Mouse (Mus musculus) limb, embryonic 12.5 days (tissue): Measurements from ENCODE around the gene Itpr1. TPM values are rescaled to one million over a fixed set of nuclear protein-coding genes. Genes with fewer than 3 reads are reported as not detected.

Experiments
- ATAC-seq: fragments of 200-750 bp; cut with Nextera tagmentation; 2 replicates; pipeline ENCODE4 v1.8.0; 2017; ENCODE audit warnings: low read depth, moderate TSS enrichment; ENCODE audit not compliant: insufficient number of reproducible peaks, insufficient read depth, low FRiP score, low TSS enrichment
- H3K27ac ChIP-seq: fragments of 300-500 bp; sonication (generic); 2 replicates; pipeline ENCODE4 v1.5.1; 2016; ENCODE audit warnings: mild to moderate bottlenecking, moderate library complexity
- H3K27me3 ChIP-seq: fragments of 300-500 bp; sonication (generic); 2 replicates; pipeline ENCODE4 v1.6.1; 2016; ENCODE audit warnings: mild to moderate bottlenecking, moderate library complexity
- H3K36me3 ChIP-seq: fragments of 300-500 bp; sonication (generic); 2 replicates; pipeline ENCODE4 v1.6.1; 2016; ENCODE audit warnings: mild to moderate bottlenecking, moderate library complexity
- H3K4me1 ChIP-seq: fragments of 300-500 bp; sonication (generic); replicated peaks from 2 replicates; pipeline ENCODE4 v1.6.1; 2016
- H3K4me2 ChIP-seq: fragments of 300-500 bp; sonication (generic); 2 replicates; pipeline ENCODE4 v1.6.1; 2016; ENCODE audit warnings: mild to moderate bottlenecking, moderate library complexity
- H3K4me3 ChIP-seq: fragments of 300-500 bp; sonication (generic); replicated peaks from 2 replicates; pipeline ENCODE4 v1.5.1; 2016; ENCODE audit warnings: mild to moderate bottlenecking
- H3K9ac ChIP-seq: fragments of 300-500 bp; sonication (generic); replicated peaks from 2 replicates; pipeline ENCODE4 v1.6.1; 2016; ENCODE audit warnings: mild to moderate bottlenecking, moderate library complexity
- H3K9me3 ChIP-seq: fragments of 300-500 bp; sonication (generic); 2 replicates; pipeline ENCODE4 v1.6.1; 2016; ENCODE audit warnings: mild to moderate bottlenecking, moderate library complexity
- WGBS: fragments of 180-500 bp; shearing (Covaris S2); methylation state at CpG from one replicate; pipeline ENCODE4 v1.1.7; 2016; 5-methylcytosine and 5-hydroxymethylcytosine counted together
- polyA plus RNA-seq: library from polyadenylated mRNA; unstranded; fragments of >200 nt; fragmentation: Nextera tagmentation; extraction: Ambion mirVana; gene quantifications from 2 replicates; pipeline ENCODE4 v1.2.1, GENCODE M21; 2016

The Itpr1 gene
- polyA plus RNA-seq, 1 experiment from 2014 or later = 10.4 TPM

DNA sequence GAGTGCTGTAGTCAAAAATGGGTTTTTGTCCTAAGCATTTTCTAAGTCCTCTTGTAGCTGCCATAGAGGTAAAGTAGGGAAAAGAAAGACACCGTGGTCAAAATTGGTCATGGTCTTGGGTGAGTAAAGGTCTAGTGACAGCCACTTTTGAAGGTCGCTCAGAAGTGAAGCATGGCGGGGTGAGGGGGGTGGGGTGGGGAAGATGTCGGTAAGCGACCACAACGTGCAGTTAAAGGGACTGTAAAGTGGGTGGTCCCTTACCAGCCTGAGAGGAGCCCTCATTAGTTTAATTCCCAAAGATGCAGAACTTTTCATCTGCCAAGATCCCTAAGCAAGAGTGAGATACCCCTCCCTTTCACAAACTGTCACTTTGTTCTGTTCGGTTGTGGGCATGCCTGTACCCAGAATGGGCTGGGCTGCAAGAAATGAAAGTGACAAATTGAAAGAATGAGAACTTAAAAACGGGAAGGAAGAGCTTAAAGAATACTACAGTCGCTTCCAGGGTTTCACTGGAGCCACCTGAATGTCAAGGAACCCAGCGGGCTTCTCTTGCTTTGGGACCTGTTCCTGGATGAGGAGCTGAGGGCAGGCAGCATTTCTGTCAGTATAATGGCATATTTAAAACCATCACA, 1.5 kb downstream of the Itpr1 start:
- no peak for ATAC-seq
- no peaks in the 10 kb centered on the region for H3K9me3 ChIP-seq
- no peaks in the 10 kb centered on the region for H3K27me3 ChIP-seq
- peaks cover 20% of the 10 kb centered on the region for H3K4me1 ChIP-seq
- peak overlapping the region; percentile 72 for H3K4me3 ChIP-seq
- H3K36me3 ChIP-seq = no peaks in the 10 kb centered on the region
- H3K9ac ChIP-seq = peak overlapping the region; percentile 62; the same call in 1 of the 2 replicates
- WGBS = 14% methylated on average over 10 of the region's 10 CpGs
- peak overlapping the region; percentile 78 for H3K4me2 ChIP-seq
- H3K27ac ChIP-seq = no peak overlapping the region

DNA sequence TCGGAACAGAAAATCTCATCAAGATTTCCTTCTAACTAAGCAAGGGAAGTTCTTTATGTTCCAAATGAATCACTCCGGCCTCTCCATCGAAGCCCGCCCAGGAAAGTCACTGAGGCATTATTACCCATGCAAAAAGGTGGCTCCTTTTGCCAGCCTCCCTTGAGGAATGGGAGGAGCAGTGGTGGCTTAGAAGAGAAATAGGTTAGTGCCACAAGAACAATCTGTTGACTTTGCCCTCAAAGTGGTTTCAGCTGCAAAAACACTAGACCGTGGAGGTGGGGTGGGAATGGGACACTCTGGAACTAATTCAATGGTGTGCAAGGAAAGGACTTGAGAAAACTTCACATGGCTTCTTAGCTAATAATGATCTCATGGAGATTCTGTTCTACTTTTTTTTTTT, 3.2 kb downstream of the Itpr1 start:
- 81% methylated on average over 5 of the region's 5 CpGs for WGBS
- no peaks in the 10 kb centered on the region for H3K9me3 ChIP-seq
- no peaks in the 10 kb centered on the region for H3K27me3 ChIP-seq
- H3K4me2 ChIP-seq = no peak overlapping the region
- peaks cover 20% of the 10 kb centered on the region for H3K4me1 ChIP-seq
- no peak overlapping the region for H3K9ac ChIP-seq
- H3K4me3 ChIP-seq = no peak overlapping the region
- ATAC-seq = no peak
- H3K27ac ChIP-seq = no peak overlapping the region
- no peaks in the 10 kb centered on the region for H3K36me3 ChIP-seq

- no peak for ATAC-seq
- no peaks in the 10 kb centered on the region for H3K9me3 ChIP-seq
- H3K9ac ChIP-seq = no peak overlapping the region
- H3K4me1 ChIP-seq = peaks cover 13% of the 10 kb centered on the region
- no peaks in the 10 kb centered on the region for H3K27me3 ChIP-seq
- no peaks in the 10 kb centered on the region for H3K36me3 ChIP-seq
- 93% methylated on average over 8 of the region's 8 CpGs for WGBS
- no peak overlapping the region for H3K4me2 ChIP-seq
- H3K4me3 ChIP-seq = no peak overlapping the region
- no peak overlapping the region for H3K27ac ChIP-seq
Observed at GRCm38 (mm10) chr6:108216832-108217231, 3.9 kb downstream of the Itpr1 start.

GRCm38 (mm10) chr6:108217987-108218386, 5.1 kb downstream of the Itpr1 start:
- H3K36me3 ChIP-seq = no peaks in the 10 kb centered on the region
- no peak overlapping the region for H3K4me2 ChIP-seq
- H3K27me3 ChIP-seq = no peaks in the 10 kb centered on the region
- H3K27ac ChIP-seq = no peak overlapping the region
- 85% methylated on average over 3 of the region's 3 CpGs for WGBS
- no peak overlapping the region for H3K4me3 ChIP-seq
- no peak for ATAC-seq
- no peaks in the 10 kb centered on the region for H3K9me3 ChIP-seq
- H3K4me1 ChIP-seq = peaks cover 10% of the 10 kb centered on the region; the same call in 1 of the 2 replicates
- H3K9ac ChIP-seq = no peak overlapping the region

DNA sequence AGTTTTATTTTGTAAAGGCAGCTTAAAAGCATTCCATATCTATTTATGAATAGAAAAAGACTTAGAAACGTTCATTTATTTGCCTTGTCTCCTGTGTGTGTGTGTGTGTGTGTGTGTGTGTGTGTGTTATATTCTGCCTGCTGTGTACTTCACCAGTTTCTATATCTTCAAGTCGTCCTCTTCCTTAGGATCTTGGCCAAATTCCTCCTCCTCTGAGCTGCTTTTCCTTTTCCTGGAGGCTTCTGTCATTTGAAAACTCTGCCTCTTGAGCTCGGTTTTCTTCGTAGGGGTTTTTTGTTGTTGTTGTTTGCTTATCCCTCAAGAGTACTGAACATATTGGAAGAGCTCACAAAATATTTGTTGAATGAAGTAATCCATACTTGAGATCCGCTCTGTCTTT, 9.5 kb downstream of the Itpr1 start:
- ATAC-seq = no peak
- Histone ChIP-seq H3K4me3 (no peak overlapping the region), H3K27ac (no peak overlapping the region), H3K4me1 (peaks cover 9% of the 10 kb centered on the region), H3K4me2 (no peak overlapping the region), H3K9me3 (no peaks in the 10 kb centered on the region), H3K9ac (no peak overlapping the region), H3K36me3 (no peaks in the 10 kb centered on the region), H3K27me3 (no peaks in the 10 kb centered on the region)
- WGBS = 65% methylated on average over 5 of the region's 5 CpGs

DNA sequence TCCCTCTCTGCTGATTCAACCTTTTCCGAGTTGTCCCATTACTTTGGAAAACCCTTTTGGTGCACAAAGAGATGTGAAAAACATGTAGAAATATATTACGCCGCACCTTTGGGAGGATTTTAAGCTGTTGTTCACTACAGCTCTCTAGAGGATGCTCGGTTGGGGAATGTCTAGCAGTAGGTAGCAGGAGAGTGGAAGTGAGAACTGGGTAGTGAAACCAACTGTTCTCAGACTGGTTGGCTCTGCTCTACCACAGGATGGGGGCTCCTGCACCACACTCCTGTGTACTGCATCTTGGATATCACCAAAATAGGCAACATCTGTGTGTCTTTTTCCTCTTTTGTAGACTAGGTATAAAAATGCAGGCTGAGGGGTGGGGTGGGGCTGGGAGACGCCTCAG, 10.0 kb downstream of the Itpr1 start:
- H3K36me3 ChIP-seq = no peaks in the 10 kb centered on the region
- peaks cover 9% of the 10 kb centered on the region for H3K4me1 ChIP-seq
- no peaks in the 10 kb centered on the region for H3K27me3 ChIP-seq
- 90% methylated on average over 5 of the region's 5 CpGs for WGBS
- no peak overlapping the region for H3K4me2 ChIP-seq
- H3K4me3 ChIP-seq = no peak overlapping the region
- H3K27ac ChIP-seq = no peak overlapping the region
- ATAC-seq = no peak
- H3K9ac ChIP-seq = no peak overlapping the region
- no peaks in the 10 kb centered on the region for H3K9me3 ChIP-seq

DNA sequence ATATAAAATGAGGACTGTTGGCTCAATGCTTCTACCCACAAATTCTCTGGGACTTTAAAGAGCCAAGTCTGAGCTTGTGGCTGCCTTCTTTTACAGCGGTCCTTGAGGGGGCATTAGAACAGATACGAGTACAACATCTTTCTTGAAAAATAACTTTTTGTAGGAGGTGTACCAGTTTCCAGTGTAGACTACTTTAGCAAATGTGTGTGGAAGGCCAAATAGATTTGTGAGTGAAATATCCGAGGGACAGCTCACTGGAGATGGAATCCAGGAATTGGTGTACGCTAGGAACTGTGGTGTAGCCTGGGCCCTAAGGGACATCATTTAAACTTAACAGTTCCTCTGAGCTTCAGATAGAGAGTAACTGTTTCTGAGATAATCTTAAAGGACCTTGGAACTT, 11.5 kb downstream of the Itpr1 start:
- Histone ChIP-seq H3K27me3 (no peaks in the 10 kb centered on the region), H3K36me3 (no peaks in the 10 kb centered on the region), H3K4me1 (peaks cover 12% of the 10 kb centered on the region), H3K4me3 (no peak overlapping the region), H3K27ac (no peak overlapping the region), H3K4me2 (no peak overlapping the region), H3K9ac (no peak overlapping the region), H3K9me3 (no peaks in the 10 kb centered on the region)
- ATAC-seq = no peak
- WGBS = 93% methylated on average over 4 of the region's 4 CpGs

DNA sequence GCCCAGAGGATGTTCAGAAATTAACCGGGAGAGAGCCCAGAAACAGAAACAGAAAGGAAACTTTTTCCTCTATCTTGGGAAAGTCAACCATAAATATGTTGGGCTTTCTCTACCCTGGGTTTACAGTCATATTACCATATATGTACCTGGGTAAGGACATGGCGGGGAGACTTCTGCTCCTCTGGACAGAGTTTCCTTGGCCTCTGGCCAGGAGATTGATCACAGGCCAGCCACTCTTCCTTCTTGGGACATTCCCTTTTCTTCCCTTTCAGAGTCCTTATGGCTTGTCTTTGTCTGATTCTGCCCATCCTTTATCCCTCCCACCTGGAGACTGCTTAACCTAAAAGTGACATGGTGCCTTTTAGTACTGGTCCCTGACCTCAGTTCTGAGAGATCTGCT, 12.1 kb downstream of the Itpr1 start:
- Histone ChIP-seq H3K36me3 (no peaks in the 10 kb centered on the region), H3K27me3 (no peaks in the 10 kb centered on the region), H3K4me1 (peaks cover 12% of the 10 kb centered on the region), H3K27ac (no peak overlapping the region), H3K9me3 (no peaks in the 10 kb centered on the region), H3K9ac (no peak overlapping the region), H3K4me2 (no peak overlapping the region), H3K4me3 (no peak overlapping the region)
- no peak for ATAC-seq
- WGBS = 87% methylated on average over 2 of the region's 2 CpGs

GRCm38 (mm10) chr6:108226230-108226629, 13.3 kb downstream of the Itpr1 start:
- no peak overlapping the region for H3K27ac ChIP-seq
- H3K4me3 ChIP-seq = no peak overlapping the region
- no peaks in the 10 kb centered on the region for H3K9me3 ChIP-seq
- H3K36me3 ChIP-seq = no peaks in the 10 kb centered on the region
- no peak overlapping the region for H3K4me2 ChIP-seq
- WGBS = 31% methylated on average over 7 of the region's 7 CpGs
- ATAC-seq = no peak
- no peaks in the 10 kb centered on the region for H3K27me3 ChIP-seq
- H3K9ac ChIP-seq = no peak overlapping the region
- H3K4me1 ChIP-seq = peaks cover 12% of the 10 kb centered on the region

DNA sequence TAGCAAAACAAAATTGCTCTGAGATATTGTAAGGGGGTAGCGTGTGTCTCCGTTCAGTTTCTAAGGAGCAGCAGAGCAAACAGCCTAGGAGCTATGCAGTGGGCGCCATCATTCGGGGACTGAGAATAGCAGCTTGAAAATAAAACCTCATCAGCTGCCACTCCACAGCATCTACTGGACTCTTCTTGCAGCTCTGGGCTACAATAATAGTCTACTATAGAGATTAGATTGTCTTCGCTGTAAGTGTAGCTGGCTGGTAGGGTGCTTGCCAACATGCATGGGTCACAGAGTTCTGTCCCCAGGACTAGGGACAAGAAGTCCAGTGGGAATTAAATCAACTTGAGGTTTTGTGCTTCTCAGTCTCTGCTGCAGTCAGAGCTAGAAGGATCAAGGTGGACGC, 14.6 kb downstream of the Itpr1 start:
- Histone ChIP-seq H3K36me3 (no peaks in the 10 kb centered on the region), H3K9ac (no peak overlapping the region), H3K27ac (no peak overlapping the region), H3K9me3 (no peaks in the 10 kb centered on the region), H3K4me1 (peaks cover 21% of the 10 kb centered on the region), H3K4me3 (no peak overlapping the region), H3K4me2 (no peak overlapping the region), H3K27me3 (no peaks in the 10 kb centered on the region)
- no peak for ATAC-seq
- 89% methylated on average over 6 of the region's 6 CpGs for WGBS

DNA sequence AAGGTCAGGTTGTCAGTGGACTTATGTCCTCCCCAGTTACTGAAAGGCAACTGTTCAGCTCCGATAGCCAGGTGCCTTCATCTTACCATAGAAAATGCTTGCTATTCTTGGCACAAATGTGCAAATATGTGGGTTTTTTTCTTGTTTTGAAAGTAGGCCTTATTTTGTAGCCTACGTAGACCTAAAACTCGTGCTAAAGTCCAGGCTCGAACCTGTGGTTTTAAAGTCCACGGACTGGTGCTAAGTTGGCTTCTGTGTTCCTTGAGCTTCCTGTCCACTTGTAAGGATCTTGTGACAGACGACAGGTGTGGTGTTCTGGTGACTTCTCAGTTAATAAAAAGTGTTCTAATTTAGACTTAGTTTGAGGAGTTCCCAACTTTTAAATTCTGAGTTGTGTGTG, 15.2 kb downstream of the Itpr1 start:
- H3K4me3 ChIP-seq = no peak overlapping the region
- no peak overlapping the region for H3K4me2 ChIP-seq
- no peak for ATAC-seq
- no peaks in the 10 kb centered on the region for H3K27me3 ChIP-seq
- H3K4me1 ChIP-seq = peaks cover 27% of the 10 kb centered on the region
- WGBS = 57% methylated on average over 6 of the region's 6 CpGs
- H3K9ac ChIP-seq = no peak overlapping the region
- H3K36me3 ChIP-seq = no peaks in the 10 kb centered on the region
- H3K27ac ChIP-seq = no peak overlapping the region
- no peaks in the 10 kb centered on the region for H3K9me3 ChIP-seq

GRCm38 (mm10) chr6:108228601-108229000, 15.7 kb downstream of the Itpr1 start:
- peaks cover 32% of the 10 kb centered on the region for H3K4me1 ChIP-seq
- no peak for ATAC-seq
- 9% methylated on average over 2 of the region's 2 CpGs for WGBS

More at GRCm38 (mm10) chr6:108228601-108229000, 15.7 kb downstream of the Itpr1 start:
- no peak overlapping the region for H3K4me2 ChIP-seq
- no peaks in the 10 kb centered on the region for H3K27me3 ChIP-seq
- no peaks in the 10 kb centered on the region for H3K9me3 ChIP-seq
- no peaks in the 10 kb centered on the region for H3K36me3 ChIP-seq
- H3K9ac ChIP-seq = no peak overlapping the region
- H3K4me3 ChIP-seq = no peak overlapping the region
- H3K27ac ChIP-seq = no peak overlapping the region
